Mouse (Mus musculus) spleen, adult 18-20 months (tissue): ENCODE data around the gene Pgm5.

Source experiments
- DNase-seq, 2 experiments: peaks; one replicate each; pipeline ENCODE4 v3.0.0; 2022; ENCODE audit warnings: mixed read lengths in 2 of 2

Pgm5 gene

GRCm38 (mm10) chr19:24762473-24763149 lies 99.0 kb downstream of the Pgm5 start:
- DNase-seq = no peak

DNA sequence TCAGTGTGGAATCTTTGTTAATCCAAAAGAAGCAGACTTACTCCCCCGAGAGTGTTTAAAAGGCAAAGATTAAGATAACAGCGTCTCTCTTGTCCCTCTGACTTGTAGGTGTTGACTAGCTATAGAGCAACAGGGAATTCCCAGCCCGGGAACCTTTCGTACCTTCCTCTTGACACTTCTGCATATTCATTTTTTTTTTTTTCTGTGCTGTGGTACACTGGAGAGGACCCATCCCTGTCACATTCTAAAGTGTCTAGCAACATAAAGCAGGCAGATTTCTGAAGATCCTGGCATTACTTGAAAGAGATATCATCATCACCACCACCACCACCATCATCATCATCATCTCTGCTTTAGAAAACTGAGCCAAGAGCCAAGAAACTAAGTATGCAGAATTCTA lies 105.0 kb downstream of the Pgm5 start:
- DNase-seq = no peak

GRCm38 (mm10) chr19:24754440-24754785 lies 107.2 kb downstream of the Pgm5 start:
- DNase-seq = no peak

GRCm38 (mm10) chr19:24753617-24754439 lies 107.8 kb downstream of the Pgm5 start:
- DNase-seq = no peak

- DNase-seq = no peak
These were observed 108.6 kb downstream of the Pgm5 start for GRCm38 (mm10) chr19:24752873-24753538.

- DNase-seq = no peak
These were observed 115.3 kb downstream of the Pgm5 start for GRCm38 (mm10) chr19:24746266-24746875.

- no peak for DNase-seq
These were observed 119.0 kb downstream of the Pgm5 start for GRCm38 (mm10) chr19:24742606-24743005.

DNA sequence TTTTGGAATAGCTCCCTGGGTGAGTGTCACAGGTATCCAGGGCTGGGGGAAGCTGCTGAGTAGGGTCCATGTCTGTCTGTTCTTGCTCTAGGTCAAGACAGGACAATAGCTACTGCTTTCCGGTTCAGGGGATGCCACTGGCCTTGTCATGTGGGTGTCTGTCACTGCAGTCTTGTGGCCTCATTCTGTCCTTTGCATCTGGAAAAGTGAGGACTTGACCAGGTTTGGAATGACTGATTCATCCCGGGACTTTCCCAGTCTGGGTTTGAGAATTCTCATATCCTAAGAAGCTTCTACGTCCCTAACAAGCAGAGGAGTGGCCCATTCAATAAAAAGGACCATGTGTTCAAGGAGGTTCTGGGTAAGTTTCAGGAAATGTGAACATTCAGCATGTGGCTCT lies 122.9 kb downstream of the Pgm5 start:
- no peak for DNase-seq

GRCm38 (mm10) chr19:24738026-24738425 lies 123.6 kb downstream of the Pgm5 start:
- DNase-seq = no peak

GRCm38 (mm10) chr19:24735484-24736128 lies 126.0 kb downstream of the Pgm5 start:
- no peak for DNase-seq

DNA sequence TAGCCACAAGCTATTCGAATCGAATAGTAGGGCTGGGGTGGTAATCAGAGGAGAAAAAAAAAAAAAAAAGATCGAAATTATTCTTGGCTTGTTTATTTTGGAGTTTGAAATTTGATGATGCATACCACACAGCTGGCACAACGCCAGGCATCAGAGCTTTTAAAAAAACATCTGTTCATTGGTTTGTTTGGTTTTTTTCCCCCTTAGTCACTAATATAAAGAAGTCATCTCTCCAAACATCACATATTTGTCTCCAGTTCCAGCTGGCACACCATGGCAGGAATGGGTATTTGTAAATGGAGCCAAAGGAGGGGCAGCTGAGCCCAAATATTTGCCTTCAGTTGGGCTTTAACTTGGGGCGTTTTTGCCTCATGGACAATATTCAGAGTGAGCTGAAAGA lies 131.0 kb downstream of the Pgm5 start:
- DNase-seq = no peak

DNA sequence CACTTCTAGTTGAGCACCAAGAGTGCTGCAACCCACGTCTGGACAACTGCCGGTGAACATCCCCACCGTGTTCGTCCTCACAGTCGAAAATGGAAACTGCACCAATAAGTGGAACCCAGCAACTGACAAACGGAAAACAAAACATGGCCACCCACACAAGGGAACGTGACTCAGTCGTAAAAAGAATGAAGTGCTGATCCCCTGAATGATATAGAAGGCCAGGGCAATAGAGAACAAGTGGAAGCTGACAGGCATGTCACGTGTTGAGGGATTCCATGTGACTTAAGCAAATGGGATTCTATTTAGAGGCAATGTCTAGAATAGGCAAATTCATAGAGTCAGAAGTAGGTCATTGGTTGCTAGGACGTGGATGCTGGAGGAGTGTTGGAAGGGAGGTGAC lies 137.3 kb downstream of the Pgm5 start:
- DNase-seq = no peak

- DNase-seq = no peak
These were observed 141.2 kb downstream of the Pgm5 start for GRCm38 (mm10) chr19:24720448-24720847.

GRCm38 (mm10) chr19:24719504-24719903 lies 142.2 kb downstream of the Pgm5 start:
- no peak for DNase-seq

DNA sequence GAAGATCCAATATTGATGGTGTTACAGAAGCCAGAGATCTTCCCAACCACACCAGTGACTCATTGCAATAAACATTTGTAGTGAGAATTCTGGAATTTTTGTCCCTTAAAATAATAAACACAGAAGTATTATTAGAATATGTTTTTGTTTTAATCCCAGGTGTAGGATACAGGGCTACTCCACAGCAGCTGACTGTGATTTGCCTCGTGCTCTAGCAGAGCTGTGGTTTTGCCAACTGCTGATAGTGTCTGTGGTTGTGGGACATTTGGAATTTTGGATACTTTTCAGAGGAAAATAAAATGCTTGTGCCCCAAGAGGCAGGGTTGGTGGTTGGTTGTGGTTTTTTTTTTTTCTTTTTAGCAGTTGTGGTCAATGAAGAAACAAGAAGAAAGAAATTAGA lies 143.6 kb downstream of the Pgm5 start:
- DNase-seq = no peak

DNA sequence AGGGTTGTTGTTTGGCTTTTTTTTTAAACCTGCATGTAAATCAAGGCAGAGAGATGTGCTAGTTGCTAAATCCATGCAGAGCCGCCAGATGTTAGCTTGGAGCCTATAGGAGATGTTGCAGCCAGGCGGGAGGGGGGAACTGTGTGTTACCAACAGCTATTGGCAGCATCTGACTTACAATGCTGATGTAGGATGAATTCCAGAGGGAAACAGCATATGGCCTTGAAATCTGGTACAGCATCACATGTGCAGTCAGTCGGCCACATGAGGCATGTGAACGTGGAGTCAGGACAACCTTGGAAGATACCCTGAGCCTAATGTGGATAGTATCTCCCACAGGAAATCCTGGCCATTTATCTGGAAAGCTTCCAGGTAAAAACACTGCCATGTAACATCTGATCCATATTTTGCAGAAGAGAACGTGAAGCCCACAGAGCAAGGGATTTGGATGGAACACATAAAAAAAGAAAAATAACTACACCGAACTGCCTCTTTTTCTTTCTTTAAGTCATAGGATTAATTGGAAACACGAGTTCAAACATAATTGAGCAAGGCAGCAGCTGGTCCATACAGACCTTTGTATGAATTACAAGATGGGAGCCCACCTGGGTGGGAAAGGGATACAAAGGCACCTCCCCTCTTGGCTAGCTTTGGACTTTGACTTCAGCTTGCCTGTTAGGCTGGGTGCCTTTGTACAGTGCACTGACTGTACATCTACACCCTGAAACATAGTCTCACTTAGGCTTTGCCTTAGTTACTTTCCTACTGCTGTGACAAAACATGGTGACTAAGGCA lies 145.2 kb downstream of the Pgm5 start:
- DNase-seq = no peak

DNA sequence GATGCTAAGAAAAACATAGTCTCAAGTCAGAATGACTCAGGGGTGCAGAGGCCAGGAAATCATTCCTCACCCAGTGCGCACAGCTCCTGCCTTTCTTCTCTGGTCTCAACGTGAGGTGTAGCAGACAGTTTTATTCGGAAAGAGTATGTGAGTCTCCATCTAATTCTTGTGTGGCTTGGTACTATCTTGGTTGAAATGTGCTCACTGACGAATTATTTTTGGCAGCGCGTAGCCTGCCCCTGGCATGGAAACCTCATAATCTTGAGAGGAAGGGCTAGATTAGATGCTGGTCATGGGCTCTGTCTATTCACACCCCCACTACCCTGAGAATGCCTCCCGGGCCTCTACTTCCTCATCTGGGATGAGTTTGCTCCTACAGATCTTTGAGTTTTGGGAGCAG lies 153.6 kb downstream of the Pgm5 start:
- no peak for DNase-seq

- DNase-seq = no peak
These were observed 154.4 kb downstream of the Pgm5 start for GRCm38 (mm10) chr19:24707071-24707906.

GRCm38 (mm10) chr19:24705395-24705794 lies 156.3 kb downstream of the Pgm5 start:
- DNase-seq = peak in 1 of 2 experiments; percentile 18

- DNase-seq = no peak
These were observed 157.3 kb downstream of the Pgm5 start for GRCm38 (mm10) chr19:24704326-24704725.

DNA sequence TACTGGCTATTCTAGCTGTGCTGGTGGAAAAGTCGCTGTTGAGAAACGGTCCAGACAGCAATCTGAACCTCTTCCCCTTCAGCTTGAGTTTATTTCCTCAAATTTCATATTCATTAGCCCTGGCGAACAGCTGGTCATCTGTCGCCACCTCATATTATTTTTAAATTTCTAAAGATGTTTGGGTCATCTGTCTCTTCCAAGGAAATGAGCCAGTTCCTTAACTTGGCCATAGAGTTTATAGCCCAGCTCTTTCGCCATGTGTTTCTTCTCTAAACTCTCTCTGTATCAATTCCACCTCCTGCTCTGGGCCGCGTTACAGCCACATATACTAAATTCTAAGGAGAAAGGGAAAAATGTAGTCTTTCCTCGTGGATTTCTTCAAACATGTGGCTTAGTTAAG lies 158.0 kb downstream of the Pgm5 start:
- DNase-seq = no peak
